Mouse (Mus musculus) heart, embryonic 14.5 days (tissue): ENCODE results near the gene Pus10. TPM values are rescaled to one million over a fixed set of nuclear protein-coding genes. Genes with fewer than 3 reads are reported as not detected.

Source experiments
- ATAC-seq: fragments of 200-750 bp; cut with Nextera tagmentation; 2 replicates; pipeline ENCODE4 v1.8.0; 2017; ENCODE audit warnings: low read depth, moderate TSS enrichment; ENCODE audit not compliant: insufficient number of reproducible peaks, insufficient read depth, low FRiP score
- H3K27ac ChIP-seq, 2 experiments: fragments of 200-500 bp in 1 of 2; fragments of 300-500 bp in 1 of 2; sonication (generic) in 1 of 2; replicated peaks in 1 of 2; 2 replicates each; pipeline ENCODE4 v1.5.1; 2012 to 2014; ENCODE audit warnings: low read depth in 2 of 2, low read length in 2 of 2, control low read depth in 1 of 2, mild to moderate bottlenecking in 1 of 2, mixed read lengths in 1 of 2; ENCODE audit not compliant: control insufficient read depth in 1 of 2, insufficient read depth in 1 of 2
- H3K27me3 ChIP-seq: fragments of 300-500 bp; sonication (generic); 2 replicates; pipeline ENCODE4 v1.6.1; 2014; ENCODE audit warnings: mild to moderate bottlenecking, low read length, control low read depth; ENCODE audit not compliant: control insufficient read depth, insufficient read depth
- H3K36me3 ChIP-seq: fragments of 300-500 bp; sonication (generic); 2 replicates; pipeline ENCODE4 v1.6.1; 2014; ENCODE audit warnings: mild to moderate bottlenecking, control low read depth, low read length, mixed read lengths; ENCODE audit not compliant: control insufficient read depth, insufficient read depth
- H3K4me1 ChIP-seq, 2 experiments: fragments of 200-500 bp in 1 of 2; fragments of 300-500 bp in 1 of 2; sonication (generic) in 1 of 2; 2 replicates each; pipeline ENCODE4 v1.6.1; 2012 to 2014; ENCODE audit warnings: low read length in 2 of 2, control low read depth in 1 of 2, mixed read lengths in 1 of 2; ENCODE audit not compliant: control insufficient read depth in 2 of 2, insufficient read depth in 2 of 2
- H3K4me2 ChIP-seq: fragments of 300-500 bp; sonication (generic); 2 replicates; pipeline ENCODE4 v1.6.1; 2014; ENCODE audit warnings: mild to moderate bottlenecking, low read length
- H3K4me3 ChIP-seq, 2 experiments: fragments of 200-500 bp in 1 of 2; fragments of 300-500 bp in 1 of 2; sonication (generic) in 1 of 2; 2 replicates each; pipeline ENCODE4 v1.5.1; 2012 to 2014; ENCODE audit warnings: low read length in 2 of 2, mild to moderate bottlenecking in 2 of 2, control low read depth in 1 of 2, low read depth in 1 of 2, moderate library complexity in 1 of 2; ENCODE audit not compliant: control insufficient read depth in 1 of 2, insufficient read depth in 1 of 2
- H3K9ac ChIP-seq: fragments of 300-500 bp; sonication (generic); 2 replicates; pipeline ENCODE4 v1.6.1; 2014; ENCODE audit warnings: mild to moderate bottlenecking, low read length
- H3K9me3 ChIP-seq: fragments of 300-500 bp; sonication (generic); 2 replicates; pipeline ENCODE4 v1.6.1; 2016; ENCODE audit warnings: low read length, control low read depth; ENCODE audit not compliant: control insufficient read depth
- WGBS: fragments of 180-500 bp; shearing (Covaris S2); extraction: QIAGEN DNeasy Blood & Tissue Kit; methylation state at CpG from one replicate; pipeline ENCODE4 v1.1.7; 2014; 5-methylcytosine and 5-hydroxymethylcytosine counted together
- polyA plus RNA-seq: library from polyadenylated mRNA; unstranded; fragments of >200 nt; fragmentation: Nextera tagmentation; extraction: Ambion mirVana; gene quantifications from 2 replicates; pipeline ENCODE4 v1.2.1, GENCODE M21; 2014

Pus10 gene
- 10.5 and 11.8 TPM in 2 replicates for polyA plus RNA-seq

DNA sequence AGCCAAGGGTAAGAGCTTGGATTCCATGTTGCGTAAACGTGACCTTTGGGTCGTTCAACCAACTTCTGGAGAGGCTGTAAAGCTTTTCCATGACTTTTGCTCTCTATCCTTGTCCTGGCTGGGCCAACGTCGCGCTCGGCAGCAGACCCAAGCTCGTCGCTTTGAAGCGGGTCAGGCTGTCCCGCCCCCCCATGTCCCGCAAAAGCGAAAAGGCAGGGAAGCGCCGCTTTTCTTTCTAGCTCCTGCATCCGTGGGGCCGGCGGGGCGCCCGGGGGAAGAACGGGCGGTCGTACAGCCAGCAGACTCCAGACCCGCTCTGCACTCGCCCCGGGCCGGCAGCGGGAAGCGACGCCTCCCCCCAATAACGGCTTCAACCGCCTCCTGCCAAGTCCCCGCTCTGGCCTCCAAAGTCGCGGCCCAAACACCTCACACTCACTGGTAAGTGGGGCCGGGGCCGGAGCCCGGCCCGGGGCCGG, at the start of gene Pus10:
Pus10 (plus strand) TSS at position 364 of the 476 bp plus-strand sequence.
- peak within 1 kb of the TSS; percentile 74 for H3K4me2 ChIP-seq
- peaks cover 0 to 13% of the 10 kb centered on the region in 2 experiments; a peak in 2 of 4 replicates for H3K4me1 ChIP-seq
- H3K4me3 ChIP-seq: peak within 1 kb of the TSS; percentile 89 to 96
- under 1% methylated on average over 40 of the region's 40 CpGs for WGBS
- peak within 1 kb of the TSS; percentile 93 to 97 for H3K27ac ChIP-seq
- ATAC-seq: peak; percentile 49
- H3K27me3 ChIP-seq: no peaks in the 10 kb centered on the region
- H3K9ac ChIP-seq: peak within 1 kb of the TSS; percentile 95
- H3K9me3 ChIP-seq: no peaks in the 10 kb centered on the region
- peaks cover 8% of the 10 kb centered on the region; the same call in 1 of the 2 replicates for H3K36me3 ChIP-seq

DNA sequence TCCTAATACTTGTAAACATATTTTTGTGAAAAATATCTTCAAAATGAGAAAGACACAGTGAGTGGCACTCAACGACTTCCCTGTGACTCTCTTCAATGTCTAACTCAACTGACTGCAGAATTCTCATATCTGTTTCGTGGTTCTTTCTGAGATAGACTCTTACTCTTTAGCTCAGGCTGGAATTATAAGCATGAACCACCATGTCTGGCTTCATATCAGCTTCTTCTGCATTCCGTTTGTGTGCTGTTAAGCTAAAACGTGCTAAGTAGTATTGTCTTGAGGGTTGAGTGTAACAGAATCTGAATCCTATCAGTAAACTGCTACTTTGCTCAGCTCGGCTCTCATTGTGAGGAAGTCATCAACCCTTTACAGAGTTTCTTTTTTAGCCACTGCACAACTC, 46.5 kb upstream of the Pus10 start:
- no peaks in the 10 kb centered on the region for H3K4me1 ChIP-seq

DNA sequence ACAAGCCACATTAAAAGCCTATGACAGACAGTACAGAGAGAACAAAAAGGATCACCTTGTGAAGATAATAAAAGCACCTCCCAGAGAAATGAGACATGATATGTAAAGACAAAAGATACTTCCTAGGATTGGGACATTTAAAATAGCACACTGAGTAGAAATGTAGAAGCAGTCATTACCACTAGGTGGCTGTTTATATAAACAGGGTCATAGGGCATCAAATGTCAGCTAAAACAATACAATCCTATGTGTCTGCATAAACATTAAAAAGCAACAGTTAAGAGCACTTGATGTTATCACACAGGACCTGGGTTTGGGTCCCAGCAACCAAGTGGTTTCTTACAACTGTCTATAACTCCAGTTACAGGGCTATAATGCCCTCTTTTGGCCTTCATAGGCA, 34.8 kb upstream of the Pus10 start:
- no peak for ATAC-seq
- Histone ChIP-seq H3K4me3 (no peak overlapping the region), H3K9ac (no peak overlapping the region), H3K9me3 (no peaks in the 10 kb centered on the region), H3K4me2 (no peak overlapping the region), H3K36me3 (peaks cover 20% of the 10 kb centered on the region), H3K27me3 (no peaks in the 10 kb centered on the region), H3K27ac (no peak overlapping the region), H3K4me1 (peaks cover 2 to 9% of the 10 kb centered on the region in 2 experiments; a peak in 2 of 4 replicates)

More for the DNA sequence above, 46.5 kb upstream of the Pus10 start:
- Histone ChIP-seq H3K27ac (no peak overlapping the region), H3K4me3 (no peak overlapping the region), H3K36me3 (peaks cover 46% of the 10 kb centered on the region), H3K27me3 (no peaks in the 10 kb centered on the region), H3K4me2 (no peak overlapping the region), H3K9ac (no peak overlapping the region), H3K9me3 (no peaks in the 10 kb centered on the region)
- 45% methylated on average over 5 of the region's 5 CpGs for WGBS
- ATAC-seq: no peak

DNA sequence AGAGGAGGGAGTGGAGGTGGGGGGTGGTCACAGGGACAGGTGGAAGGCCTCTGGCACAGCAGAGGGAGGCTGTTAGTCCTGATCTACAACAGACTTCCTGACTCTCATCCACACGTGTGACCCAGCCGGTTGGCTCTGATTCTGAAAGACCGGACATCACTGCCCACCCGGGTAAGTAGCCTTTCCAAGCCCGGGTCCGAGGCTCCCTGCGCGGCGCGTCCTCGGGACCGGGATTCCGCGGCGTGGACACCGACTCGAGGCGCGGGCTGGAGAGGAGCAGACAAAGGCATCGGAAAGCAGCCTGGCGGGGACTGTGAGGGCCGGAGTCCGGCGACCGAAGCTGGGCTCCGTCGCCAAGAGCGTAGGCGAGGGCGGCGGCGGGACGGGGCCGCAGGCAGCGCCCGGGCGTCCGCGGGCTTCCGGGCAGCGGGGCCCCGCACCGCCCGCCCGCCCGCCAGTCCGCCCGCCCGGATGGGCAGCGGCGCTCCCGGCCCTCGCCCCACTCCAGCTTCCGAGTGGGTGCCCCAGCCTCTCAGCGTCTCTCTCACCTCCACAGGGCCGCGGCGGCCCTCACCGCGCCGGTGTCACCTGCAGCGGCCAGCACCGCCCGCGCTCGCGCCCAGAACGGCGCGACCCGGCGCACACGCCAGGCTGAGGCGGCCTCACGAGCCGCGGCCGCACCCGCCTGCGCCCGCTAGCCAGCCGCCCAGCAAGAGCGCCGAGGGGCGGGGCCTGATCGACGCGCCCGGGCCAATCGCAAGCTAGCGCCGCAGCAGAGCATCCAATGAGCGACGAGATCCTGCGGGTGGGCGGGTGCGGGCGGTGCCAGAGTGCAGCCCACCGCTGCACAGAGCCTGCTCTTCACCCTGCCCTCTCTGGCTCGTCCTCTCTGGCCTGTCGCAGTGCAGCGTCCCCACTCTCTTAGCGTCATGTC, 32.3 kb upstream of the Pus10 start, which contains the start of gene 0610010F05Rik:
0610010F05Rik (minus strand) TSS at position 695 of the 934 bp plus-strand sequence.
- Histone ChIP-seq H3K27ac (peak within 1 kb of the TSS; percentile 61 to 88), H3K9ac (peak within 1 kb of the TSS; percentile 96), H3K9me3 (no peaks in the 10 kb centered on the region), H3K36me3 (peaks cover 14% of the 10 kb centered on the region), H3K4me3 (peak within 1 kb of the TSS; percentile 70 to 87), H3K27me3 (no peaks in the 10 kb centered on the region), H3K4me1 (peaks cover 2 to 9% of the 10 kb centered on the region in 2 experiments; a peak in 2 of 4 replicates), H3K4me2 (peak within 1 kb of the TSS; percentile 82)
- peak; percentile 100 for ATAC-seq
- WGBS: under 1% methylated on average over 81 of the region's 103 CpGs

DNA sequence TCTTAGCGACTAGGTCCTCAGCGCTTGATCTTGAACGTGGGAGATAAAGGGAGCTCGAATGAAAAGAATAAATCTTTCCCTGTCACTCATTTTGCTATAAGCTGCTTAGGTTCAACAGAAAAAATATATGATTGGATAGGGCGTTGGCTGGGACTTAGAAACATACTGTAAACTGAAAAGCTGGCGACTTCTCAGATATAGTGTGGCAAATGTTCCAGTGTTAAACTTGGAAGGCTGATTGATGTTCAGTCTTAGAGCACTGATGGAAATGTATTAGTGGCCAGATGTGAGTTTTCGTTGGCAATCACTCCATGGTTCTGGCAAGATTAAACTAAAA, 31.6 kb upstream of the Pus10 start:
- Histone ChIP-seq H3K27me3 (no peaks in the 10 kb centered on the region), H3K9ac (no peak overlapping the region; the same call in 1 of the 2 replicates), H3K36me3 (peaks cover 14% of the 10 kb centered on the region), H3K4me3 (peak overlapping the region; percentile 12 to 87; a peak in 3 of 4 replicates), H3K4me2 (peak overlapping the region; percentile 82), H3K4me1 (peaks cover 2 to 9% of the 10 kb centered on the region in 2 experiments; a peak in 2 of 4 replicates), H3K27ac (peak overlapping the region in 1 of 2 experiments; percentile 48; a peak in 1 of 4 replicates), H3K9me3 (no peaks in the 10 kb centered on the region)
- WGBS: 10% methylated on average over 7 of the region's 7 CpGs
- ATAC-seq: peak; percentile 3; the same call in 1 of the 2 replicates

DNA sequence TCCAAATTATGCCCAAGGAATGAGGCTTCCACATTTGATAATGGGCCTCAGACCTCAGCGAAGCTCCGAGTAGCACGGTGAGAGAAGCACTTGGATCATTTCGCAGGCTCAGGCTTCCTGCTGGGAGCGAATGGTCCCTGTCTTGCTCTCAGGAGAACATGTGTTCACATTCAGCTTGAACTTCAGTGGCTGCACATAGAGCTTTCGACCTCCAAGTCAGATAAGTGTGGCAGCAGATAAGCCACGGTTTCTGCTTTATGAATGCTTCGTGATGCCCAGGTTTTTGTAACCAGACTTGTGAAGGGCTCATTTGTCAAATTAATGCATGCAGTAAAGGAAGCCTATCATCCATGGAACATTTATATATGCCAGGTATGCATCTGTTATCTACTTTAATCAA, 30.9 kb upstream of the Pus10 start:
- Histone ChIP-seq H3K4me3 (no peak overlapping the region), H3K36me3 (peaks cover 19% of the 10 kb centered on the region), H3K4me2 (peak overlapping the region; percentile 82; the same call in 1 of the 2 replicates), H3K9me3 (no peaks in the 10 kb centered on the region), H3K9ac (no peak overlapping the region), H3K27me3 (no peaks in the 10 kb centered on the region), H3K27ac (no peak overlapping the region), H3K4me1 (peaks cover 2 to 9% of the 10 kb centered on the region in 2 experiments; a peak in 2 of 4 replicates)
- no peak for ATAC-seq
- WGBS: 40% methylated on average over 8 of the region's 8 CpGs

DNA sequence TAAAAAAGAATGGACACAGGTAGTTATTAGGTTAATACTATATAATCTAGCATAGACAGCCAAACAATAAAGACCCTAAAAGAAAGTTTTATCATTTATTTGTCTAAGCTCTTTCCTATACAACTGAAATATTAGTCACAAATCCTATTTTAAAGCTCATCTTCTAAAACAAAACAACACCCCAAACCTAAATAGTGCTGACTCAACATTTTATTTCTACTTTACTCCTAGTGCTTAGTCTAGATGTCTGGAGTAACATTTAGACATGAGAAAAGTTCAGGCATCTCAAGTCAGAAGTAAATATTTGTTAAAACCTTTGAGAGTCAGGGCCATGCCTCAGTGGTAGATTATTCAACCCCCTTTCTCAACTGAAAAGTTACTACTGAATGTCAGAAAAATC, 18.0 kb upstream of the Pus10 start:
- H3K4me3 ChIP-seq: no peak overlapping the region
- H3K4me2 ChIP-seq: no peak overlapping the region
- no peaks in the 10 kb centered on the region for H3K27me3 ChIP-seq
- H3K9me3 ChIP-seq: no peaks in the 10 kb centered on the region
- H3K9ac ChIP-seq: no peak overlapping the region
- ATAC-seq: no peak
- no peak overlapping the region for H3K27ac ChIP-seq
- no peaks in the 10 kb centered on the region for H3K4me1 ChIP-seq
- peaks cover 52% of the 10 kb centered on the region for H3K36me3 ChIP-seq
